Mouse (Mus musculus) kidney, postnatal 0 days (tissue): ENCODE data around the gene Rhob. TPM values are rescaled to one million over a fixed set of nuclear protein-coding genes. Genes with fewer than 3 reads are reported as not detected.

Source experiments
- ATAC-seq: fragments of 200-750 bp; cut with Nextera tagmentation; replicated peaks from 2 replicates; pipeline ENCODE4 v1.8.0; 2017; ENCODE audit warnings: low read depth, moderate number of reproducible peaks, moderate TSS enrichment, moderate library complexity; ENCODE audit not compliant: low FRiP score
- DNase-seq: peaks from one replicate; pipeline ENCODE4 v3.0.0-alpha.2; 2016; ENCODE audit warnings: low spot score
- H3K27ac ChIP-seq: fragments of 300-500 bp; sonication (generic); 2 replicates; pipeline ENCODE4 v1.5.1; 2014; ENCODE audit warnings: mild to moderate bottlenecking
- H3K27me3 ChIP-seq: fragments of 300-500 bp; sonication (generic); 2 replicates; pipeline ENCODE4 v1.6.1; 2014; ENCODE audit warnings: low read length, mixed read lengths; ENCODE audit not compliant: insufficient read depth
- H3K36me3 ChIP-seq: fragments of 300-500 bp; sonication (generic); 2 replicates; pipeline ENCODE4 v1.6.1; 2014; ENCODE audit warnings: low read length, mixed read lengths; ENCODE audit not compliant: insufficient read depth
- H3K4me1 ChIP-seq: fragments of 300-500 bp; sonication (generic); replicated peaks from 2 replicates; pipeline ENCODE4 v1.6.1; 2014; ENCODE audit warnings: antibody characterized with exemption, low read length, mixed read lengths; ENCODE audit not compliant: insufficient read depth
- H3K4me2 ChIP-seq: fragments of 300-500 bp; sonication (generic); 2 replicates; pipeline ENCODE4 v1.6.1; 2014; ENCODE audit warnings: mild to moderate bottlenecking, low read length, moderate library complexity, mixed read lengths
- H3K4me3 ChIP-seq: fragments of 300-500 bp; sonication (generic); replicated peaks from 2 replicates; pipeline ENCODE4 v1.5.1; 2014; ENCODE audit warnings: low read depth, low read length
- H3K9ac ChIP-seq: fragments of 300-500 bp; sonication (generic); 2 replicates; pipeline ENCODE4 v1.6.1; 2014; ENCODE audit warnings: low read depth, low read length
- H3K9me3 ChIP-seq: fragments of 300-500 bp; sonication (generic); replicated peaks from 2 replicates; pipeline ENCODE4 v1.6.1; 2016; ENCODE audit warnings: low read length, inconsistent platforms, mixed read lengths
- CTCF ChIP-seq: IDR thresholded peaks from 2 replicates; pipeline ENCODE4 v1.5.1; 2016; ENCODE audit warnings: antibody characterized with exemption, low read depth, mild to moderate bottlenecking, moderate library complexity
- whole genome bisulfite sequencing: fragments of 180-500 bp; shearing (Covaris S2); extraction: QIAGEN DNeasy Blood & Tissue Kit; methylation state at CpG from one replicate; pipeline ENCODE4 v1.1.7; 2014; 5-methylcytosine and 5-hydroxymethylcytosine counted together
- polyA plus RNA-seq: library from polyadenylated mRNA; unstranded; fragments of >200 nt; fragmentation: Nextera tagmentation; extraction: Ambion mirVana; gene quantifications from 2 replicates; pipeline ENCODE4 v1.2.1, GENCODE M21; 2015

Rhob gene
- polyA plus RNA-seq, 1 experiment from 2014 or later, result 53.6 TPM

- no peaks in the 10 kb centered on the region for H3K27me3 ChIP-seq
- H3K4me1 ChIP-seq, result 0 out of 2 replicates have a peak, but pooled peaks cover 5% of the 10 kb centered on the region
- WGBS, result 67% methylated on average over 7 of the region's 7 CpGs
- TF ChIP-seq CTCF, result no peak
- H3K4me2 ChIP-seq, result no peak overlapping the region
- peak overlapping the region; percentile 37; the same call in 1 of the 2 replicates for H3K27ac ChIP-seq
- H3K9me3 ChIP-seq, result no peaks in the 10 kb centered on the region
- no peak for ATAC-seq
- no peak overlapping the region for H3K9ac ChIP-seq
- H3K36me3 ChIP-seq, result no peaks in the 10 kb centered on the region
- DNase-seq, result peak; percentile 59
- no peak overlapping the region for H3K4me3 ChIP-seq
Observed at GRCm38 (mm10) chr12:8452766-8453621, 46.8 kb downstream of the Rhob start.

DNA sequence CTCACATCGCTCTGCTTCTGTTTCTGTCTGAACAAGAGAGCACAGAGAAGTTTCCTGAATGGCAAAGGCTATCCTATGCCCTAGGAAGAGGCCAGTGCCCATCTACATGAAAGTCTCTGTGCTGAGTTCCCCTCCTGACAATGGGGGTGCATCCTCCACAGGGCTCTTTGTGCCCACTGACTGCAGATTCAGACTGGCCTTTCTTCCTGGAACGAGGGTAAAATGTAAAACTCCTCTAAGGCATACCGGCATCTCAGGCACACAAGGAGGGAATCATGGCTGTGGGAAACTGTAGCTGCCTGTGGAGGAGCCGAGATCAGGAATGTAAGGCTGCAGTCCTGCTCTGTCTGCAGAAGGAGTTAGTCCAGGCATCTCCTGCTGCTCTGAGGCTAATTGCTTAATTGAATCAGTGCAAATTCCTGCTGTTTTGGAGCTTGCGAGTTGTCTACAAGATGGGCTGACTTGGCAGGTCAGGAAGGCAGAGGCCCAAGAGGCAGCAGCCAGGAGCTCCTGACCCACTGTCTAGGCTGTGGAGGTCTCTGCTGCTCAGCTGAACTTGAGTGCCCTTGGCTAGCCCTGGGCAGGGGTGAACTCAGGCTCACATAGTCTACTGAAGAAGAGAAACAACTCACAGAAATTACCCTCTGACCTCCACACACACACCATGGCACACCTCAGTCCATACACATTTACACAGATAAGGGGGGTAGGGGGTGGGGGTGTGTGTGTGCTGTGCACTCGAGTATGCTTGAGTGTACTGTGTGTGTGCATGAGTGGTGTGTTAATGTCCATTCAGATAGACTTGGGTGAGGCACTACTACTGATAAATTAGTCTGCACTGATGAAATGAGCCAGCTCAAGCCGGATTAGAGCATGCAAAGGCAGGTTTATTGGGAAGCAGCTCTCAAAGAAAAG lies 48.0 kb downstream of the Rhob start:
- Histone ChIP-seq H3K36me3 (no peaks in the 10 kb centered on the region), H3K9ac (no peak overlapping the region), H3K4me3 (no peak overlapping the region), H3K27me3 (no peaks in the 10 kb centered on the region), H3K4me2 (no peak overlapping the region), H3K9me3 (no peaks in the 10 kb centered on the region), H3K4me1 (0 out of 2 replicates have a peak, but pooled peaks cover 5% of the 10 kb centered on the region), H3K27ac (no peak overlapping the region)
- TF ChIP-seq CTCF, result no peak
- WGBS, result 68% methylated on average over 7 of the region's 7 CpGs
- DNase-seq (no peak), ATAC-seq (no peak)

GRCm38 (mm10) chr12:8450639-8451038 lies 49.2 kb downstream of the Rhob start:
- Histone ChIP-seq H3K27ac (no peak overlapping the region), H3K4me3 (no peak overlapping the region), H3K4me2 (no peak overlapping the region), H3K36me3 (no peaks in the 10 kb centered on the region), H3K9ac (no peak overlapping the region), H3K9me3 (no peaks in the 10 kb centered on the region), H3K4me1 (0 out of 2 replicates have a peak, but pooled peaks cover 5% of the 10 kb centered on the region), H3K27me3 (no peaks in the 10 kb centered on the region)
- ATAC-seq, result no peak
- no peak for DNase-seq
- 85% methylated on average over 6 of the region's 6 CpGs for WGBS
- no peak for TF ChIP-seq CTCF

DNA sequence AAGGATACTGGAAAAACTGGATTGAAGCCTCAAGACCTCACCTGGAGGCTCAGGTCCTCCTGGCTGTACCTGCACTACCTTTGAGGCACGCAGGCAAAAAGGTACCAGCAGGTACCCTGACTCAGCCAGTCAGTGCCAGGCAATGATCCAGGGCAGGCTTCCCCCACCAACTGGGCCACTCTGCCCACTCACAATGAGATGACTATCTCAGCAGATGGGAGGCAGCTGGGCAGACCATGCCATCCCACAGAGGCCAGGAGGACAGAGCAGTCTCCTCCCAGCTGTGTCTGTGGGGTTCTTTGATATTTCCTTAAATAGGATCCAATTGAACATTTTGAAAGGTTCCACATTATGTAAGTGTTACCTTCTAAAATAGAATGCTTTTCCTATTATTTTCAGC lies 49.8 kb downstream of the Rhob start:
- H3K4me1 ChIP-seq, result peaks cover 9% of the 10 kb centered on the region; the same call in 1 of the 2 replicates

More for the DNA sequence above, 49.8 kb downstream of the Rhob start:
- DNase-seq (no peak), ATAC-seq (no peak)
- Histone ChIP-seq H3K36me3 (no peaks in the 10 kb centered on the region), H3K27me3 (no peaks in the 10 kb centered on the region), H3K4me3 (no peak overlapping the region), H3K9me3 (no peaks in the 10 kb centered on the region), H3K9ac (no peak overlapping the region), H3K27ac (no peak overlapping the region), H3K4me2 (no peak overlapping the region)
- WGBS, result 84% methylated on average over 1 of the region's 1 CpGs
- TF ChIP-seq CTCF, result no peak

Other genes with a start within 250 kb of the Rhob start
- 2.3 and 3.1 TPM in 2 replicates for gene Gdf7, start 198.1 kb downstream of the Rhob start, polyA plus RNA-seq
- 10.2 and 12.2 TPM in 2 replicates for gene Hs1bp3, start 186.6 kb downstream of the Rhob start, polyA plus RNA-seq
- gene Slc7a15, start 99.1 kb upstream of the Rhob start, polyA plus RNA-seq, result 0.05 TPM in 1 of 2 replicates, not detected in the other
- 35.5 and 39.5 TPM in 2 replicates for gene Pum2, start 174.1 kb upstream of the Rhob start, polyA plus RNA-seq